Mouse (Mus musculus): Measurements from ENCODE around the gene Uchl4. TPM values are rescaled to one million over a fixed set of nuclear protein-coding genes. Genes with fewer than 3 reads are reported as not detected.

Gene Uchl4
- polyA plus RNA-seq, 1 experiment, result 0.89 TPM

GRCm38 (mm10) chr9:64202331-64202730 is 32.7 kb upstream of the Uchl4 start:
- Histone ChIP-seq H3K27me3 (ENCODE audit: control insufficient read depth, insufficient read depth, low read length) (no peaks in the 10 kb centered on the region), H3K36me3 (ENCODE audit: control insufficient read depth, insufficient read depth, low read length) (no peaks in the 10 kb centered on the region), H3K4me1 (ENCODE audit: control insufficient read depth, insufficient read depth, low read length) (no peaks in the 10 kb centered on the region), H3K27ac (ENCODE audit: control insufficient read depth, insufficient read depth, low read depth, low read length) (no peak overlapping the region), H3K4me3 (ENCODE audit: control insufficient read depth, low read depth, low read length) (no peak overlapping the region)
- TF ChIP-seq POLR2A (IDR thresholded peaks at IDR 0.05; ENCODE audit: control insufficient read depth, low read depth, low read length), result no peak
- no peak for TF ChIP-seq CTCF (IDR thresholded peaks at IDR 0.05; ENCODE audit: control insufficient read depth, insufficient read depth, insufficient replicate concordance, low read depth, low read length)

GRCm38 (mm10) chr9:64202866-64203265 is 32.1 kb upstream of the Uchl4 start:
- Histone ChIP-seq H3K27me3 (ENCODE audit: control insufficient read depth, insufficient read depth, low read length) (no peaks in the 10 kb centered on the region), H3K36me3 (ENCODE audit: control insufficient read depth, insufficient read depth, low read length) (no peaks in the 10 kb centered on the region), H3K27ac (ENCODE audit: control insufficient read depth, insufficient read depth, low read depth, low read length) (no peak overlapping the region), H3K4me1 (ENCODE audit: control insufficient read depth, insufficient read depth, low read length) (no peaks in the 10 kb centered on the region), H3K4me3 (ENCODE audit: control insufficient read depth, low read depth, low read length) (no peak overlapping the region)
- TF ChIP-seq CTCF (IDR thresholded peaks at IDR 0.05; ENCODE audit: control insufficient read depth, insufficient read depth, insufficient replicate concordance, low read depth, low read length), result no peak
- no peak for TF ChIP-seq POLR2A (IDR thresholded peaks at IDR 0.05; ENCODE audit: control insufficient read depth, low read depth, low read length)

- Histone ChIP-seq H3K4me3 (ENCODE audit: control insufficient read depth, low read depth, low read length) (no peak overlapping the region), H3K4me1 (ENCODE audit: control insufficient read depth, insufficient read depth, low read length) (no peaks in the 10 kb centered on the region), H3K36me3 (ENCODE audit: control insufficient read depth, insufficient read depth, low read length) (no peaks in the 10 kb centered on the region), H3K27ac (ENCODE audit: control insufficient read depth, insufficient read depth, low read depth, low read length) (no peak overlapping the region), H3K27me3 (ENCODE audit: control insufficient read depth, insufficient read depth, low read length) (no peaks in the 10 kb centered on the region)
- TF ChIP-seq POLR2A (IDR thresholded peaks at IDR 0.05; ENCODE audit: control insufficient read depth, low read depth, low read length) (no peak), CTCF (IDR thresholded peaks at IDR 0.05; ENCODE audit: control insufficient read depth, insufficient read depth, insufficient replicate concordance, low read depth, low read length) (no peak)
Observed at GRCm38 (mm10) chr9:64207509-64208084, 27.4 kb upstream of the Uchl4 start.

- no peak overlapping the region for H3K4me3 ChIP-seq (ENCODE audit: control insufficient read depth, low read depth, low read length)
- no peak overlapping the region for H3K27ac ChIP-seq (ENCODE audit: control insufficient read depth, insufficient read depth, low read depth, low read length)
- H3K4me1 ChIP-seq (ENCODE audit: control insufficient read depth, insufficient read depth, low read length), result no peaks in the 10 kb centered on the region
- TF ChIP-seq POLR2A (IDR thresholded peaks at IDR 0.05; ENCODE audit: control insufficient read depth, low read depth, low read length) (no peak), CTCF (IDR thresholded peaks at IDR 0.05; ENCODE audit: control insufficient read depth, insufficient read depth, insufficient replicate concordance, low read depth, low read length) (no peak)
- no peaks in the 10 kb centered on the region for H3K36me3 ChIP-seq (ENCODE audit: control insufficient read depth, insufficient read depth, low read length)
- no peaks in the 10 kb centered on the region for H3K27me3 ChIP-seq (ENCODE audit: control insufficient read depth, insufficient read depth, low read length)
Observed at GRCm38 (mm10) chr9:64214452-64214851, 20.5 kb upstream of the Uchl4 start.

- H3K4me1 ChIP-seq (ENCODE audit: control insufficient read depth, insufficient read depth, low read length), result no peaks in the 10 kb centered on the region
- no peaks in the 10 kb centered on the region for H3K36me3 ChIP-seq (ENCODE audit: control insufficient read depth, insufficient read depth, low read length)
- no peaks in the 10 kb centered on the region for H3K27me3 ChIP-seq (ENCODE audit: control insufficient read depth, insufficient read depth, low read length)
- H3K27ac ChIP-seq (ENCODE audit: control insufficient read depth, insufficient read depth, low read depth, low read length), result no peak overlapping the region
- H3K4me3 ChIP-seq (ENCODE audit: control insufficient read depth, low read depth, low read length), result no peak overlapping the region
- TF ChIP-seq CTCF (IDR thresholded peaks at IDR 0.05; ENCODE audit: control insufficient read depth, insufficient read depth, insufficient replicate concordance, low read depth, low read length) (no peak), POLR2A (IDR thresholded peaks at IDR 0.05; ENCODE audit: control insufficient read depth, low read depth, low read length) (no peak)
Observed at GRCm38 (mm10) chr9:64216090-64216489, 18.9 kb upstream of the Uchl4 start.

- H3K4me3 ChIP-seq (ENCODE audit: control insufficient read depth, low read depth, low read length), result no peak overlapping the region
- no peaks in the 10 kb centered on the region for H3K27me3 ChIP-seq (ENCODE audit: control insufficient read depth, insufficient read depth, low read length)
- TF ChIP-seq CTCF (IDR thresholded peaks at IDR 0.05; ENCODE audit: control insufficient read depth, insufficient read depth, insufficient replicate concordance, low read depth, low read length) (no peak), POLR2A (IDR thresholded peaks at IDR 0.05; ENCODE audit: control insufficient read depth, low read depth, low read length) (no peak)
- H3K36me3 ChIP-seq (ENCODE audit: control insufficient read depth, insufficient read depth, low read length), result no peaks in the 10 kb centered on the region
- no peaks in the 10 kb centered on the region for H3K4me1 ChIP-seq (ENCODE audit: control insufficient read depth, insufficient read depth, low read length)
- no peak overlapping the region for H3K27ac ChIP-seq (ENCODE audit: control insufficient read depth, insufficient read depth, low read depth, low read length)
Observed at GRCm38 (mm10) chr9:64216641-64217040, 18.4 kb upstream of the Uchl4 start.

- Histone ChIP-seq H3K4me1 (ENCODE audit: control insufficient read depth, insufficient read depth, low read length) (no peaks in the 10 kb centered on the region), H3K36me3 (ENCODE audit: control insufficient read depth, insufficient read depth, low read length) (no peaks in the 10 kb centered on the region), H3K27ac (ENCODE audit: control insufficient read depth, insufficient read depth, low read depth, low read length) (no peak overlapping the region), H3K27me3 (ENCODE audit: control insufficient read depth, insufficient read depth, low read length) (no peaks in the 10 kb centered on the region), H3K4me3 (ENCODE audit: control insufficient read depth, low read depth, low read length) (no peak overlapping the region)
- TF ChIP-seq POLR2A (IDR thresholded peaks at IDR 0.05; ENCODE audit: control insufficient read depth, low read depth, low read length) (no peak), CTCF (IDR thresholded peaks at IDR 0.05; ENCODE audit: control insufficient read depth, insufficient read depth, insufficient replicate concordance, low read depth, low read length) (no peak)
Observed at GRCm38 (mm10) chr9:64217887-64218286, 17.1 kb upstream of the Uchl4 start.

- Histone ChIP-seq H3K27me3 (ENCODE audit: control insufficient read depth, insufficient read depth, low read length) (no peaks in the 10 kb centered on the region), H3K4me3 (ENCODE audit: control insufficient read depth, low read depth, low read length) (no peak overlapping the region), H3K36me3 (ENCODE audit: control insufficient read depth, insufficient read depth, low read length) (no peaks in the 10 kb centered on the region), H3K27ac (ENCODE audit: control insufficient read depth, insufficient read depth, low read depth, low read length) (no peak overlapping the region), H3K4me1 (ENCODE audit: control insufficient read depth, insufficient read depth, low read length) (no peaks in the 10 kb centered on the region)
- TF ChIP-seq POLR2A (IDR thresholded peaks at IDR 0.05; ENCODE audit: control insufficient read depth, low read depth, low read length), result no peak
- TF ChIP-seq CTCF (IDR thresholded peaks at IDR 0.05; ENCODE audit: control insufficient read depth, insufficient read depth, insufficient replicate concordance, low read depth, low read length), result no peak
Observed at GRCm38 (mm10) chr9:64219305-64219704, 15.7 kb upstream of the Uchl4 start.
